Mouse (Mus musculus) lung, postnatal 0 days (tissue): Measurements from ENCODE around the gene Gimap7.

Experiments used
- CTCF ChIP-seq: IDR thresholded peaks from 2 replicates; pipeline ENCODE4 v1.5.1; 2016; ENCODE audit warnings: antibody characterized with exemption, mild to moderate bottlenecking
- EP300 ChIP-seq: IDR thresholded peaks from 2 replicates; pipeline ENCODE4 v1.6.1; 2016; ENCODE audit warnings: antibody characterized with exemption, mild to moderate bottlenecking, control low read depth

- no peak for TF ChIP-seq CTCF
- no peak for TF ChIP-seq EP300
Measured at GRCm38 (mm10) chr6:48680421-48680820, 38.0 kb upstream of the Gimap7 start.
